Mouse (Mus musculus) inflammation-experienced regulatory T-cells, adult 6 months (primary cell): Measurements from ENCODE around the gene Eml4. TPM values are rescaled to one million over a fixed set of nuclear protein-coding genes. Genes with fewer than 3 reads are reported as not detected.

Source experiments
- ATAC-seq: one replicate; pipeline ENCODE4 v1.8.0; 2017
- polyA plus RNA-seq, 3 experiments: library from polyadenylated mRNA; unstranded; fragments of 100-300 nt; shearing (Covaris generic); gene quantifications; one replicate each; pipeline ENCODE4 v1.2.1; 2017

Eml4 gene
- polyA plus RNA-seq: 10 to 100 TPM; 13.1 to 20.9 (median 19.4) TPM

DNA sequence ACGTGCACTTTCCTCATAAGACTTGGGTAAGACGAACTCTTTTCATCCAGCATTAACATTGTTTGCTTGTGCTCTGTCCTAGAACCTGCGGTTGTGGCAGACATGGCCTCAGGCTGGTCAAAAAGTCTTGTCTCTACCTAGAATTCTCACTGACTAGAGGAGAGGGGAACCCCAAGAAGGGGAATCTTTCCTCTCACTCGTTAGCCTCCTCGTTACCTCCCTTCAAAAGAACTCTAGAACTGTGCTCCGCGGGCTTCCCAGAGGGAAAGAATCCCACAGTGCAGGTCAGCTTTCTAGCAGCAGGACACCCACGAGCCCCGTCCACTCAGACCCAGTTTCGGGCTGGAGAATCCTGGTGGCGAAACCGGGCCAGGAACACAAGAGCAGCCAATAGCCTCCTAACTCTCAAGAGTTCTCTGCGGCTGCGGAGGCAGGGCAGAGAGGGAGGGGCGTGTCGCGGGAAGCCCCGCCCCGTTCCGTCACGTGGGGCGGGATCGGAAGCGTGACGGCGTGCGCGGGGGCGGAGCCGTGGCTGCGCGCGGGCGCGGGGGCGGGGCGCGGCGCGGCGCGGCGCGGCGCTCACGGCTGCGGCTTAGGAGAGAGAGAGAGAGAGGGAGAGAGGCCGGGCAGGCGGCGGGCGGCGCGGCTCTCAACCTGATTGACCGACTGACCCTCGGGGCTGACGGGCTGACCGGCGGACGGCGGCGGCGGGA lies at the start of gene Eml4:
Eml4 (plus strand) TSS at position 553 of the 713 bp plus-strand sequence.
- ATAC-seq: peak; percentile 84

- no peak for ATAC-seq
Observed at GRCm38 (mm10) chr17:83301433-83301832, 49.3 kb upstream of the Eml4 start.

DNA sequence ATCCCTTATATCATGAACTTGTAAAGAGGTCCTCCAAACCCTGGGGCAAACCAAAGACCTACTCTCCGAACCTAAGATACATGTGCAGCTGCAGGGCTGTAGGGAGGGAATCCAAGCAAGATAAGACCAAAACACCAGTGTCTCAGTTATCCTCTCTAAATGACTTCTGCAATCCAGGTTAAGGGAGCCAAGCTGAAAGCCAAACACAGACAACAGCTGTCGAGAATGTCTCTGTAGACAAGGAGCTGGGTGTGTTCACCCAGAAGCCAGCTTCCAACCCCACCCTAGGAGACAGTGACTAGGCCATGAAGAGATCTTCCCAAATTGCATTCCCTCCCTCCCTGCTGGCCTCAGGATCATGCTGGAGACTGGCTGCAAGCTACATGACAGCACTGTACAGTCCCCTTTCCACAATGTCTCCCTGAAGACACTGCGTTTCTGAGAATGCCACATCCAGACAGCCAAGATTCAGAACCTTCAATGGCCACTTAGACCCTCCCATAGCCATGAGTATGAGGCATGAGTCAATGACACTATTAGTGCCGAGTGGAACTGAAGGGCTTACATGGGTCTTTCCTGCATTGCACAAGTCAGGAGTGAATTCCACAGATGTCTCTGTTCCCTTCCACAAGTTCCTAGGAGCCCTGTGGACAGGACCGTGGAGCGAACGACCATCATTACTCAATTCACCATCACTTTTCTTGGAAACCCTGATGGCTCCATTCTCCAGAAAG lies 46.5 kb upstream of the Eml4 start:
- ATAC-seq: no peak

DNA sequence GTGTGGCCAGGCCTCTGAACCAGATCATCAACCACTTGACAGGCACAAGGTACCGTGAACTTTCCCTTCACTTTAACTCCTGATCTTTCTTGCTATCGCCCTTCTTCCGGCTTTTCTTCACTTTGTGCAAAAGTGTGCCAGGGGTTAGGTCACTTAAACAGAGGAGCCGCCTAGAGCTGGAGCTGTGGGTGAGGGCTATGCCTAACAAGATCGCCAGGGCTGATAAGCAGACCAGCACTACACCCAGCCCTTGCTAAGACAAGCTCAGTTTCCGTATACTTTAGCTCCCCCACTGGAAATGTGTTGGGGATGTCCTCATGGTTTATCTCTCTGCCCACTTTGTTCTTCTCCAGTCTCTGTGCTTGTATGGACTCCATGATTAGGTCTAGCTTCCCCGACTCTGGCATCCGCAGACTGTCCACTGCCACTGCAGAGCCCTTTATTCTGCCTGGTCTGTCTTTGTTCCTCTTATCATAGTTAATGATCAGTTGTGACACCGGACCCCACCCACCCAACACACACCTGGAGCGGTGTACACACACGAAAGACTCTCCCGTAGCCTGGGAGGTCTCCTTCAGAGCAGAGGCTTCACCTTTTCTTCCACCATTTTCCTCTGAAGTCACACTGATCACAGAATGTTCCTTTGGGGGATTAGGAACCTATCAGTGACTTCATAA lies 43.6 kb upstream of the Eml4 start:
- ATAC-seq: peak; percentile 41

GRCm38 (mm10) chr17:83307641-83308296 lies 43.0 kb upstream of the Eml4 start:
- ATAC-seq: no peak

DNA sequence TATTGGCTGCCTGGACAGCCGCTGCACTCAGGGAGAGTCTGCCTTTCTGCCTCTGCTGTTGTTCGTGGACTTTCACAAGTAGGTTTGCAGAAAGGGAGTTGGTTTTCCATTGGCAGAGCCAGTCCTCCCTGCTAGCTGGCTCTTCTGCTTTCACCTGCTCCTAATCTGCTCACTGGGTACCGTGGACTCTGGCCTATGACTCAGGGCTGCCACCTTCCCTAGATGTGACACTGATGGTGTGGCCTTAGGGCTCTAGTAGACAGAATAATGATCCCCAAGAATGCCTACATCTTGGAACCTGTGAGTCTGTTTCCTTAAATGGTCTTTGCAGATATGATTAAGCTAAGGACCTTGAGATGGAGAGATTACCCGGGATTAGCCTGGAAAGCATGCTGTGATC lies 42.3 kb upstream of the Eml4 start:
- no peak for ATAC-seq

DNA sequence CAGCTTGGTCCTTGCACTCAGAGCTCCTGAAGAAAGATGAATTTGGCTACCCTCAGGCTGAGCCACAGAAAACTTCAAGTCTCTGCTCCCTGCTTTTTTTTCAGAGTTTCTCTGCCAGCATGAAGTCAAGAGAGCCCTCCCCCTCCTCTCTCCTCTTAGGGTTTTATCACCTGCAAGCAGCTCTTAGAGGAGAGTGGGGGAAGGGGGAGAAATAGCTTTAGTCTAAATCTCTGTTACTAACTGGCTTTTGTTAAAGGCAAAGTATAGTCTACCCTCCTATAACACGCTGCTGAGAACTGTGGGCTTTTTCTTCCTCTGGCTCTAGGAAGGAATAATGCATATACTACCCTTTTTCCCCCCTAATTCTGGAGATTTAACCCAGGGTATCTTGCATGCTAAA lies 41.5 kb upstream of the Eml4 start:
- ATAC-seq: no peak

- no peak for ATAC-seq
Observed at GRCm38 (mm10) chr17:83311806-83312205, 38.9 kb upstream of the Eml4 start.

DNA sequence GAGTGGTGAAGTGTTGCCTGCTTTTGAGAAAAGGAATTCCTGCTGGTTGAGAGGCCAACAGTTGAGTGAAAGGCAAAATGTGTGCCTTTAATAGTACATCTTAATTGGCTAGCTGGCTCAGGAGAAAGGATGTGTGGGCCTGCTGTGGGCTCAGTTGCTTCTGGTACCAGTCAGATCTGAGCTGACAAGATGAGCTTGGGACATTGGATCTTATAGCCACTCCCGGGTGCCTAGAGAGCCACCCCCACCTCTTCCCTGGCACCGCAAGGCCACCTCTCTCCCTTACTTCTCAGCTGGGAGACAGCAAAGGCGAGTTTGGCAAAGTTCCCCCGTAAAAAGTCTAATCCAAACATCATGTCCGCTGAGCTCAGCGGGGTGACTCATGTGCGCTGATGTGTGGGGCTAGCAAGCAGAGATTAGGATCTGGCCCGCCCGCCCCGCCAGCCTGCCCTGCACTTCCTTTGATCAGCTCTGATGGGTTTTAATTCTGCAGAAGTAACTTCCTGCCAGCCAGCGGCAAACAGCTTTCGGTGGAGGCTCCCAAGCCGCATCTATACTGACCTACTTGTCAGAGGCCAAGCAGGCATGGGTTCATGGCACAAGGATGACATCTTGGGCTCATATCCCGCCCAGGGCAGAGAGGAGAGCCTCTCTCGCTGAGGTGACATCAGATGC lies 38.4 kb upstream of the Eml4 start:
- ATAC-seq: peak; percentile 96

- no peak for ATAC-seq
Observed at GRCm38 (mm10) chr17:83313046-83313689, 37.6 kb upstream of the Eml4 start.

DNA sequence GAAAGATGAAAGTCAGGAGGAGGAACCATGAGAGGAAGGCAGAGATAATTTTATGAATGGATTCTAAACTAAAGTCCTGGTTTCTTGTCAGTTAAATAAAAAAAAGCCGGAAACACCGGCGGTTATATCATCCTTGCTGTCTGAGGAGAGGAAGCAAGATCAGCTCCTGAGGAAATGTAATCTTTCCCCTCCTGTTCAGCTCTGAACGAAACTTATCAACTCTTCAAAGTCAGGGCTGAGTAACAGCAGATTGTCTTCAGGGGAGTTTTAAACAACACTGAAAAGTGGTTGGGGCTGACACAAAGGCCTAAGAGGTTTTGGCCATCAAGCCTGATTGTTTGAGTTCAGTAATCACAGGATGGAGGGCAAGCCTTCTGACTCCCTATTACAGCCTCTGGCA lies 35.3 kb upstream of the Eml4 start:
- no peak for ATAC-seq

GRCm38 (mm10) chr17:83322621-83323335 lies 28.0 kb upstream of the Eml4 start:
- no peak for ATAC-seq

DNA sequence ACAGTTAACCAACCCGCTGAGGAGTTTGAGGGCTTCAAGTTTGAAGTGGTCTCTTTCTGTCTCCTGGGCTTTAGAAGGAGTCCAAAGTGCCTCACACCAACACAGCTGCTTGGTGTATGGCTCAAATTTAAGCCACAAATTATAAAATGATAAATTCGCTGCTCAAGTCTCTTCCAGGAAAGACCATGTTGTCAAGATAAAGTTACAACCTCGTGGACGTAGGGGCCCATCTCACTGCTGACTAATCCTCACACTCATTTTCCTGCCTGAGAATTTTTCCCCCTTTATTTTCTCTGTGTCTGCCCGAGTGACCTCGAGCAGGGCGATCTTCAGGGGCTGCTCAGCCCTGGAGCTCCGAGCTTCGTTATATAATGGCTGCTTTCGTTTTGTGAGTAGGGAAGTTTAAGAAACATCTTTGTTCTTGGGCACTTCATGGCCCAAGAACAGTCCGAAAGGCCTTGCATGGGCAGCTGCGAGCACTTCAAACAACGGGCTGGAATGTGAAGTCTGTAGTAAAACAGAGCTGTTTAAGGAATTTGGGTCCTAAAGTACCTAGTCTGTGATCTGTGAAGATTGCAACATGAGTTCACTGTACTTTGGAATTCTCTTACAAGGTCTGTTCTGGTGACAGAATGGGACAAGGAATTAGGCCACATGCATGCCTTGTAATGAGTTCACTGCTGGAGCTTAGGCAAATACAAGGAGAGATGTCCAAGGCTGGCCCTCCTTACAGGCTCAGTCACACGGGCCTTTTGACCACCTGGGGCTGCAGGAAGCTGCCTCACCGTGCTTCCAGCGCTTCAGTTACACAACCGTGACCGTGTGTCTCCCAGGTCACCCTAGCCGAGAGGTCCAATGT lies 27.1 kb upstream of the Eml4 start:
- ATAC-seq: no peak

DNA sequence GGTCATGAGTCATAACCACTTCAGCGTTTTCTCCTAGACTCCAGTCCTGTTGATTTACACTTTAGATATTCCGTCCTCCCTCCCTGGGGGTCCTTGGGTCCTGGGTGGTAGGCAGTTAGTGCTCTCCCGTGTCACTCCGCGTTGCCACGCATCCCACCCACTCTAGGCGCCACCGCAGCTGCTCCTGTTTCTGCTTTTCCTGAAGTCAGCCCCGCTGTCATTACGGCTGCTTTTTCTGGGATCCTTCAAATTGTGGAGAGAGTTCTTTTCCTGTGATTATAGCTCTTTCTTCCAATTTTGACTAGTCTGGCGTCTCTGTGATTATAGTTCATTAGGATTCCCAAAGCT lies 26.5 kb upstream of the Eml4 start:
- ATAC-seq: no peak

DNA sequence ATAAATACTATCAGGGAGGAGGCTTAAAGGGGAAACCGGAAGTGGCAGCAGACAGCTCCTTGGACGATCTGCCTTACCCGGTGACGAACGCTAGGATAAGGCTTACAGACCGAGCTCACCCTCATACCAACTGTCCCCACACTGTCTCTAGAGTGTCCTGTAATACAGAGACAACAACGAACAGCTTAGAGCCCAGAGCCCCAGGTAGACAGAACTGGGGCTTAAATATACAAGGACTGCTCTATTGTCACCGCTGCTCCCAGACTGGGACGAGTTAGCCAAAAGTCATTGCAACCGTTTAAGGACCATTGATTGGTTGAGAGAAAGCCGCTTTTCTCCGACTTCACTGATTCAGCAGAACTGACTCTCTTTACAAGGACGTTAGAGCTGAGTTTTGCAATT lies 15.5 kb upstream of the Eml4 start:
- ATAC-seq: peak; percentile 67

- ATAC-seq: no peak
Observed at GRCm38 (mm10) chr17:83337051-83337898, 13.5 kb upstream of the Eml4 start.

- peak; percentile 59 for ATAC-seq
Observed at GRCm38 (mm10) chr17:83339368-83340085, 11.2 kb upstream of the Eml4 start.

DNA sequence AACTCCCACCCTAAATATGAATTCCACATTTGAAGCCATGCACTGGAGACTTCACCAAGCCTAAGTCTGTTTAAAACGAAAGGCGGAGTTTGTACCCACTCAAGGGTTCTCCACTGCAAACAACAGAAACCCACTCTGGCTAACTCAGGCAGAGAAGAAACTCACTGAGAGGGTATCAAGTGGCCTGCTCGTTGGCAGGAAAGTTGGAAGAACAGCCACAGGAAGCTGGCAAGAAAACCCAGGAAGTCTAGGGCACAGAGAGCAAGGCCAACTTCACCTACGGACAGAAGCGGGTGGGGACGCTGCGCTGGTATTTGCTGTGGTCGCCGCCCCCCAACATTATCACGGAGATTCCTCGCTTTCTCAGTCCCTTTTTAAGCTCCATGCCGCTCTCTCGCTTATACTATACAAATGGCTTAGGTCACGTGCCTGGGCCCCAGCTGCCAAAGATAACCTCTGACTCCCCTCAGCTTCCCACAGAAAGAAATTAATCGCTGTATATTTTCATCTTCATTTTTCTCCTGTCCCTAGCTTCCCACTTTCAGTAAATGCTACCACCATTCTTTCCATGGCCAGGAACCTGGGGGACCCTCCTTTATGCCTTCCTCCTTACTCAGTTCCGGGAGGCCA lies 9.7 kb upstream of the Eml4 start:
- no peak for ATAC-seq
